Mouse (Mus musculus): Measurements from ENCODE around the gene Ugt1a6a. TPM values are rescaled to one million over a fixed set of nuclear protein-coding genes. Genes with fewer than 3 reads are reported as not detected.

Ugt1a6a gene
- polyA plus RNA-seq, 1 experiment from 2014 or later = 0.04 TPM

GRCm38 (mm10) chr1:88261706-88262105 lies 127.1 kb downstream of the Ugt1a6a start:
- peaks cover 58% of the 10 kb centered on the region for H3K36me3 ChIP-seq (ENCODE audit: control insufficient read depth, insufficient read depth, low read length)
- WGBS = 86% methylated on average over 7 of the region's 7 CpGs
- peak; percentile 4; the same call in 1 of the 2 replicates for ATAC-seq (ENCODE audit: insufficient number of reproducible peaks, low FRiP score, low TSS enrichment, low read depth)
- no peaks in the 10 kb centered on the region for H3K27me3 ChIP-seq (ENCODE audit: control insufficient read depth, insufficient read depth, low read length)
- no peak overlapping the region for H3K4me3 ChIP-seq (ENCODE audit: low read depth, low read length)
- DNase-seq (ENCODE audit: low spot score) = no peak
- H3K4me2 ChIP-seq (ENCODE audit: low read depth, severe bottlenecking) = no peak overlapping the region
- no peaks in the 10 kb centered on the region for H3K4me1 ChIP-seq (ENCODE audit: control insufficient read depth, insufficient read depth, low read length)
- no peak overlapping the region for H3K9ac ChIP-seq (ENCODE audit: low read length)
- peaks cover 57% of the 10 kb centered on the region for H3K9me3 ChIP-seq (ENCODE audit: control insufficient read depth, low read length)
- H3K27ac ChIP-seq (replicated peaks; ENCODE audit: low read depth, low read length) = no peak overlapping the region

- no peak for DNase-seq (ENCODE audit: low spot score)
- no peak for ATAC-seq (ENCODE audit: insufficient number of reproducible peaks, low FRiP score, low TSS enrichment, low read depth)
- peaks cover 53% of the 10 kb centered on the region for H3K9me3 ChIP-seq (ENCODE audit: control insufficient read depth, low read length)
These were observed 127.6 kb downstream of the Ugt1a6a start for GRCm38 (mm10) chr1:88262255-88262654.

GRCm38 (mm10) chr1:88262961-88263360 lies 128.4 kb downstream of the Ugt1a6a start:
- Histone ChIP-seq H3K4me3 (ENCODE audit: low read depth, low read length) (no peak overlapping the region), H3K36me3 (ENCODE audit: control insufficient read depth, insufficient read depth, low read length) (peaks cover 71% of the 10 kb centered on the region), H3K27me3 (ENCODE audit: control insufficient read depth, insufficient read depth, low read length) (no peaks in the 10 kb centered on the region), H3K4me2 (ENCODE audit: low read depth, severe bottlenecking) (no peak overlapping the region), H3K4me1 (ENCODE audit: control insufficient read depth, insufficient read depth, low read length) (no peaks in the 10 kb centered on the region), H3K9ac (ENCODE audit: low read length) (no peak overlapping the region), H3K9me3 (ENCODE audit: control insufficient read depth, low read length) (peaks cover 48% of the 10 kb centered on the region), H3K27ac (replicated peaks; ENCODE audit: low read depth, low read length) (no peak overlapping the region)
- no peak for ATAC-seq (ENCODE audit: insufficient number of reproducible peaks, low FRiP score, low TSS enrichment, low read depth)
- no peak for DNase-seq (ENCODE audit: low spot score)
- WGBS = 77% methylated on average over 6 of the region's 6 CpGs

More at GRCm38 (mm10) chr1:88262255-88262654, 127.6 kb downstream of the Ugt1a6a start:
- Histone ChIP-seq H3K27ac (replicated peaks; ENCODE audit: low read depth, low read length) (no peak overlapping the region), H3K27me3 (ENCODE audit: control insufficient read depth, insufficient read depth, low read length) (no peaks in the 10 kb centered on the region), H3K4me1 (ENCODE audit: control insufficient read depth, insufficient read depth, low read length) (no peaks in the 10 kb centered on the region), H3K36me3 (ENCODE audit: control insufficient read depth, insufficient read depth, low read length) (peaks cover 64% of the 10 kb centered on the region), H3K9ac (ENCODE audit: low read length) (no peak overlapping the region), H3K4me2 (ENCODE audit: low read depth, severe bottlenecking) (no peak overlapping the region), H3K4me3 (ENCODE audit: low read depth, low read length) (no peak overlapping the region)
- 88% methylated on average over 4 of the region's 4 CpGs for WGBS

GRCm38 (mm10) chr1:88263778-88264177 lies 129.2 kb downstream of the Ugt1a6a start:
- ATAC-seq (ENCODE audit: insufficient number of reproducible peaks, low FRiP score, low TSS enrichment, low read depth) = no peak
- no peak for DNase-seq (ENCODE audit: low spot score)
- Histone ChIP-seq H3K36me3 (ENCODE audit: control insufficient read depth, insufficient read depth, low read length) (peaks cover 79% of the 10 kb centered on the region), H3K27ac (replicated peaks; ENCODE audit: low read depth, low read length) (no peak overlapping the region), H3K9me3 (ENCODE audit: control insufficient read depth, low read length) (peaks cover 44% of the 10 kb centered on the region), H3K4me2 (ENCODE audit: low read depth, severe bottlenecking) (no peak overlapping the region), H3K9ac (ENCODE audit: low read length) (no peak overlapping the region), H3K4me3 (ENCODE audit: low read depth, low read length) (no peak overlapping the region), H3K4me1 (ENCODE audit: control insufficient read depth, insufficient read depth, low read length) (no peaks in the 10 kb centered on the region), H3K27me3 (ENCODE audit: control insufficient read depth, insufficient read depth, low read length) (no peaks in the 10 kb centered on the region)
- WGBS = 92% methylated on average over 5 of the region's 5 CpGs

GRCm38 (mm10) chr1:88264237-88264868 lies 129.7 kb downstream of the Ugt1a6a start:
- Histone ChIP-seq H3K27ac (replicated peaks; ENCODE audit: low read depth, low read length) (no peak overlapping the region), H3K9me3 (ENCODE audit: control insufficient read depth, low read length) (peaks cover 44% of the 10 kb centered on the region), H3K4me3 (ENCODE audit: low read depth, low read length) (no peak overlapping the region), H3K27me3 (ENCODE audit: control insufficient read depth, insufficient read depth, low read length) (no peaks in the 10 kb centered on the region), H3K9ac (ENCODE audit: low read length) (no peak overlapping the region), H3K36me3 (ENCODE audit: control insufficient read depth, insufficient read depth, low read length) (peaks cover 85% of the 10 kb centered on the region), H3K4me1 (ENCODE audit: control insufficient read depth, insufficient read depth, low read length) (no peaks in the 10 kb centered on the region), H3K4me2 (ENCODE audit: low read depth, severe bottlenecking) (no peak overlapping the region)
- 88% methylated on average over 7 of the region's 7 CpGs for WGBS
- DNase-seq (ENCODE audit: low spot score) = no peak
- ATAC-seq (ENCODE audit: insufficient number of reproducible peaks, low FRiP score, low TSS enrichment, low read depth) = no peak

- no peak for ATAC-seq (ENCODE audit: insufficient number of reproducible peaks, low FRiP score, low TSS enrichment, low read depth)
- no peak overlapping the region for H3K9ac ChIP-seq (ENCODE audit: low read length)
- no peak overlapping the region for H3K4me3 ChIP-seq (ENCODE audit: low read depth, low read length)
- 82% methylated on average over 4 of the region's 4 CpGs for WGBS
- no peak for DNase-seq (ENCODE audit: low spot score)
- no peaks in the 10 kb centered on the region for H3K27me3 ChIP-seq (ENCODE audit: control insufficient read depth, insufficient read depth, low read length)
- no peak overlapping the region for H3K4me2 ChIP-seq (ENCODE audit: low read depth, severe bottlenecking)
- H3K27ac ChIP-seq (replicated peaks; ENCODE audit: low read depth, low read length) = no peak overlapping the region
- peaks cover 39% of the 10 kb centered on the region for H3K9me3 ChIP-seq (ENCODE audit: control insufficient read depth, low read length)
- H3K36me3 ChIP-seq (ENCODE audit: control insufficient read depth, insufficient read depth, low read length) = peaks cover 90% of the 10 kb centered on the region
- H3K4me1 ChIP-seq (ENCODE audit: control insufficient read depth, insufficient read depth, low read length) = no peaks in the 10 kb centered on the region
These were observed 130.2 kb downstream of the Ugt1a6a start for GRCm38 (mm10) chr1:88264869-88265240.

- H3K4me1 ChIP-seq (ENCODE audit: control insufficient read depth, insufficient read depth, low read length) = no peaks in the 10 kb centered on the region
- DNase-seq (ENCODE audit: low spot score) (no peak), ATAC-seq (ENCODE audit: insufficient number of reproducible peaks, low FRiP score, low TSS enrichment, low read depth) (no peak)
- H3K4me3 ChIP-seq (ENCODE audit: low read depth, low read length) = no peak overlapping the region
- H3K4me2 ChIP-seq (ENCODE audit: low read depth, severe bottlenecking) = no peak overlapping the region
- H3K27me3 ChIP-seq (ENCODE audit: control insufficient read depth, insufficient read depth, low read length) = no peaks in the 10 kb centered on the region
- WGBS = 89% methylated on average over 13 of the region's 13 CpGs
- no peak overlapping the region for H3K9ac ChIP-seq (ENCODE audit: low read length)
- peaks cover 32% of the 10 kb centered on the region for H3K9me3 ChIP-seq (ENCODE audit: control insufficient read depth, low read length)
- peaks cover 86% of the 10 kb centered on the region for H3K36me3 ChIP-seq (ENCODE audit: control insufficient read depth, insufficient read depth, low read length)
- no peak overlapping the region for H3K27ac ChIP-seq (replicated peaks; ENCODE audit: low read depth, low read length)
These were observed 131.5 kb downstream of the Ugt1a6a start for GRCm38 (mm10) chr1:88266123-88266522.

GRCm38 (mm10) chr1:88267489-88267888 lies 132.9 kb downstream of the Ugt1a6a start:
- H3K4me1 ChIP-seq (ENCODE audit: control insufficient read depth, insufficient read depth, low read length) = no peaks in the 10 kb centered on the region
- ATAC-seq (ENCODE audit: insufficient number of reproducible peaks, low FRiP score, low TSS enrichment, low read depth) = no peak
- WGBS = 92% methylated on average over 6 of the region's 6 CpGs

GRCm38 (mm10) chr1:88268070-88268469 lies 133.5 kb downstream of the Ugt1a6a start:
- Histone ChIP-seq H3K27me3 (ENCODE audit: control insufficient read depth, insufficient read depth, low read length) (no peaks in the 10 kb centered on the region), H3K4me1 (ENCODE audit: control insufficient read depth, insufficient read depth, low read length) (no peaks in the 10 kb centered on the region), H3K9me3 (ENCODE audit: control insufficient read depth, low read length) (peaks cover 20% of the 10 kb centered on the region), H3K4me3 (ENCODE audit: low read depth, low read length) (no peak overlapping the region), H3K27ac (replicated peaks; ENCODE audit: low read depth, low read length) (no peak overlapping the region), H3K36me3 (ENCODE audit: control insufficient read depth, insufficient read depth, low read length) (peaks cover 86% of the 10 kb centered on the region), H3K9ac (ENCODE audit: low read length) (no peak overlapping the region), H3K4me2 (ENCODE audit: low read depth, severe bottlenecking) (no peak overlapping the region)
- no peak for DNase-seq (ENCODE audit: low spot score)
- no peak for ATAC-seq (ENCODE audit: insufficient number of reproducible peaks, low FRiP score, low TSS enrichment, low read depth)
- 87% methylated on average over 6 of the region's 6 CpGs for WGBS

More at GRCm38 (mm10) chr1:88267489-88267888, 132.9 kb downstream of the Ugt1a6a start:
- no peak for DNase-seq (ENCODE audit: low spot score)
- H3K27ac ChIP-seq (replicated peaks; ENCODE audit: low read depth, low read length) = no peak overlapping the region
- no peak overlapping the region for H3K4me3 ChIP-seq (ENCODE audit: low read depth, low read length)
- no peaks in the 10 kb centered on the region for H3K27me3 ChIP-seq (ENCODE audit: control insufficient read depth, insufficient read depth, low read length)
- no peak overlapping the region for H3K9ac ChIP-seq (ENCODE audit: low read length)
- peaks cover 25% of the 10 kb centered on the region for H3K9me3 ChIP-seq (ENCODE audit: control insufficient read depth, low read length)
- H3K4me2 ChIP-seq (ENCODE audit: low read depth, severe bottlenecking) = no peak overlapping the region
- H3K36me3 ChIP-seq (ENCODE audit: control insufficient read depth, insufficient read depth, low read length) = peaks cover 87% of the 10 kb centered on the region

All from limb, embryonic 11.5 days (tissue).